Mouse (Mus musculus) limb, embryonic 13.5 days (tissue): ENCODE measurements at regions not wholly inside any gene's neighbourhood (a gene's known extent, or its start where the extent isn't known, plus 50 kb on each side); places are given as distances from the start of the nearest gene placed in this dataset.

Experiments used
- ATAC-seq: fragments of 200-750 bp; cut with Nextera tagmentation; 2 replicates; pipeline ENCODE4 v1.8.0; 2017; ENCODE audit warnings: low read depth, moderate number of reproducible peaks, moderate TSS enrichment; ENCODE audit not compliant: low FRiP score
- H3K27ac ChIP-seq: fragments of 300-500 bp; sonication (generic); 2 replicates; pipeline ENCODE4 v1.5.1; 2015; ENCODE audit warnings: inconsistent platforms, mild to moderate bottlenecking, moderate library complexity
- H3K27me3 ChIP-seq: fragments of 300-500 bp; sonication (generic); 2 replicates; pipeline ENCODE4 v1.6.1; 2015; ENCODE audit warnings: mild to moderate bottlenecking, inconsistent platforms
- H3K36me3 ChIP-seq: fragments of 300-500 bp; sonication (generic); 2 replicates; pipeline ENCODE4 v1.6.1; 2015; ENCODE audit warnings: inconsistent platforms, mild to moderate bottlenecking, moderate library complexity
- H3K4me1 ChIP-seq: fragments of 300-500 bp; sonication (generic); 2 replicates; pipeline ENCODE4 v1.6.1; 2015; ENCODE audit warnings: inconsistent platforms
- H3K4me2 ChIP-seq: fragments of 300-500 bp; sonication (generic); replicated peaks from 2 replicates; pipeline ENCODE4 v1.6.1; 2015; ENCODE audit warnings: inconsistent platforms, mild to moderate bottlenecking, moderate library complexity
- H3K4me3 ChIP-seq: fragments of 300-500 bp; sonication (generic); 2 replicates; pipeline ENCODE4 v1.5.1; 2015; ENCODE audit warnings: moderate library complexity, mild to moderate bottlenecking, inconsistent platforms
- H3K9ac ChIP-seq: fragments of 300-500 bp; sonication (generic); 2 replicates; pipeline ENCODE4 v1.6.1; 2015; ENCODE audit warnings: mild to moderate bottlenecking, inconsistent platforms
- H3K9me3 ChIP-seq: fragments of 300-500 bp; sonication (generic); 2 replicates; pipeline ENCODE4 v1.6.1; 2016; ENCODE audit warnings: inconsistent platforms
- WGBS: fragments of 180-500 bp; shearing (Covaris S2); methylation state at CpG from one replicate; pipeline ENCODE4 v1.1.7; 2015; 5-methylcytosine and 5-hydroxymethylcytosine counted together

DNA sequence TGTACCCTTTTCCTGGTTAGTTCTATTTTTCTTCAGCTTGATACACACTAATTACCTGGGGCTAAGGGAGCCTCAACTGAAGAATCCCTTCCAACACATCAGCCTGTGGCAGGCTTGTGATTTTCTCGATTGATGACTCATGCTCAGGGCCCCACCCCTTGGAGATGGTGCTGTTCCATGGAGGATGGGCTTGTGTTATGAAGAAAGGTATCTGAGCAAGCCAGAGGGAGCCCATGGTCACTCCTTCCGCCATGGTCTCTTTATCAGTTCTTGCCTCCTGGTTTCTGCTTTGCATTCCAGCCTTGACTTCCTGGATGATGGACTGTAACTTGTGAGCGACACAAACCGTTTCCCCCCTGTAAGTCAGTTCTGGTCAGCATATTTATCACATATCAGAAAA, 131.1 kb upstream of the Kcnj16 start:
- no peak overlapping the region for H3K4me2 ChIP-seq
- no peaks in the 10 kb centered on the region for H3K36me3 ChIP-seq
- H3K27me3 ChIP-seq, result no peaks in the 10 kb centered on the region
- H3K27ac ChIP-seq, result no peak overlapping the region
- H3K9ac ChIP-seq, result no peak overlapping the region
- no peak overlapping the region for H3K4me3 ChIP-seq
- H3K4me1 ChIP-seq, result 0 out of 2 replicates have a peak, but pooled peaks cover 3% of the 10 kb centered on the region
- 89% methylated on average over 4 of the region's 4 CpGs for WGBS
- no peak for ATAC-seq
- no peaks in the 10 kb centered on the region for H3K9me3 ChIP-seq

DNA sequence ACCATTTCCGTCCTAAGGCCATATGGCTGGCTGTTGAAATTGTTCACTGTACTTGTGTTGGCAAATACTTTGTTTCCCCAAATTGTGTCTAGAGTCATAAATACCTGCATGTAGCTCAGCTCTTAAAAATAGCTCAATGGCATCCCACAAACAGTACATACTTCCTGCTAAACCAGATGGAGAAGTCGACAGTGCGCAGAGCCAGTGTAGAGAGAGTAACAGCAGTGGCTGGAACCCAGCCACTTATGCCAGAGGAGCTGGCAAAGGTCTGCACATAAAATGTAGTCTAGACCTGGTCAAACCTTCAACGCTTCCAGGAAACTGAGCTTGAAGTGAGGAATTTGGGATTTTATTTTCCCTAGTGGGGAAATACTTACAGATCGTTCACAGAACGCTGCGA, 128.5 kb upstream of the Kcnj16 start:
- no peak overlapping the region for H3K27ac ChIP-seq
- H3K4me2 ChIP-seq, result no peak overlapping the region
- 50% methylated on average over 7 of the region's 7 CpGs for WGBS

DNA sequence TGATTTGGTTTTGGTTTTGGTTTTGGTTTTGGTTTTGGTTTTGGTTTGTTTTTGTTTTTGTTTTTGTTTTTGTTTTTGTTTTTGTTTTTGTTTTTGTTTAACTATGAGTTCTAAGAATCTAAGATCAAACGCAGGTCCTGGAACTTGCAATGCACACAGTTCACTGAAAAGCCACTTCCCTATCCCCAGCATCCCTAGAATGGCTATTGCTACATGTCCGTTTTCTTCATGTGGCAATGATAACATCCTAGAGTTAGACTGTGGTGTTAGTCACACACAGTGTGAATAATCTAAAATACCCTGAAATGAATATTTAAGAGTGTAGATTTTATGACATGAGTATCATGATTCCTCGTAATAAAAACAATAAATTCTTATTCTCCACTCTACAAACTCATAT, 99.5 kb upstream of the Kcnj16 start:
- no peak for ATAC-seq
- Histone ChIP-seq H3K4me3 (no peak overlapping the region), H3K36me3 (no peaks in the 10 kb centered on the region), H3K27ac (no peak overlapping the region), H3K27me3 (no peaks in the 10 kb centered on the region), H3K9me3 (no peaks in the 10 kb centered on the region), H3K4me1 (no peaks in the 10 kb centered on the region), H3K9ac (no peak overlapping the region), H3K4me2 (no peak overlapping the region)
- WGBS, result 84% methylated on average over 3 of the region's 3 CpGs

More for the DNA sequence above, 128.5 kb upstream of the Kcnj16 start:
- Histone ChIP-seq H3K36me3 (no peaks in the 10 kb centered on the region), H3K4me3 (no peak overlapping the region), H3K9me3 (no peaks in the 10 kb centered on the region), H3K9ac (no peak overlapping the region), H3K27me3 (no peaks in the 10 kb centered on the region), H3K4me1 (0 out of 2 replicates have a peak, but pooled peaks cover 3% of the 10 kb centered on the region)
- ATAC-seq, result peak; percentile 66; the same call in 1 of the 2 replicates

DNA sequence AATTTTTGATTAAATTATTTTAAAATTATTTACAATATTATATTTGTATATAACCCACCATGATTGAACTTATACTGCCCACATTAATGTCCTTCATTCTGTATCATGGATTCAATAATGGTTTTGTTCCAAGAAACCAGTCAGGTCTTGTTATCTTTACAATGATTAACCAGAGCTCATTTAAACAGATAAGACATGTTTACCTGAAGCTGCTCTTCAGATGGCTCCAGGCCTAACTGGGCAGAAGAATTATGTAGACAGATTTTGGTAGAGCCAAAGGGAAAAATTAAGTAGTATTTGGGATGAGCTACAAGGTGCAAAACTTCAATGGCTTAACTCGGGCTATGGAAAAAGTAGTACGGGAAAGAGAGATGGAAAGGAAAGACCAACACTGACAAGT, 97.7 kb upstream of the Kcnj16 start:
- Histone ChIP-seq H3K27me3 (no peaks in the 10 kb centered on the region), H3K27ac (no peak overlapping the region), H3K4me2 (no peak overlapping the region), H3K4me3 (no peak overlapping the region), H3K36me3 (no peaks in the 10 kb centered on the region), H3K9ac (no peak overlapping the region), H3K9me3 (no peaks in the 10 kb centered on the region), H3K4me1 (no peaks in the 10 kb centered on the region)
- no peak for ATAC-seq
- 92% methylated on average over 2 of the region's 2 CpGs for WGBS

DNA sequence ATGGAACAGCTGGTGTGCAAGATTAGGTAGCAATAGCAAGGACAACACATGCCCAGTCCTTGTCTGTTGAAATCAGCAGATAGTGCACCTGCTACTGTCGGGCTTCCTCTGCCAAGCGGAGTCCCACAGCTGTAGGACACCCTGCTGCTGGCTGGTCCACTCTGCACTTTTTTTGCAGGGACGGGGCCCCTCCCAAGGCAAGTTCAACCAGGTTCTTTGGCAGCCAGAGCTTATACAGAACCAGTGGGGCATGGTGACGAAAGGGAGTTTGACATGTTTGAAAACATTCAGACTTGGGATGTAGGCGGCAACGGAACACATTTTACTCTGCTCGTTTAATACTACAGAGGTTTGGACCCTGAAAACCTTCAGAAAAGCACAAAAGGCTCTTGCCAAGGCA, 93.2 kb upstream of the Kcnj16 start:
- Histone ChIP-seq H3K27ac (no peak overlapping the region), H3K4me2 (no peak overlapping the region), H3K27me3 (no peaks in the 10 kb centered on the region), H3K9me3 (no peaks in the 10 kb centered on the region), H3K4me1 (no peaks in the 10 kb centered on the region), H3K36me3 (no peaks in the 10 kb centered on the region), H3K9ac (no peak overlapping the region), H3K4me3 (no peak overlapping the region)
- 90% methylated on average over 7 of the region's 7 CpGs for WGBS
- no peak for ATAC-seq

DNA sequence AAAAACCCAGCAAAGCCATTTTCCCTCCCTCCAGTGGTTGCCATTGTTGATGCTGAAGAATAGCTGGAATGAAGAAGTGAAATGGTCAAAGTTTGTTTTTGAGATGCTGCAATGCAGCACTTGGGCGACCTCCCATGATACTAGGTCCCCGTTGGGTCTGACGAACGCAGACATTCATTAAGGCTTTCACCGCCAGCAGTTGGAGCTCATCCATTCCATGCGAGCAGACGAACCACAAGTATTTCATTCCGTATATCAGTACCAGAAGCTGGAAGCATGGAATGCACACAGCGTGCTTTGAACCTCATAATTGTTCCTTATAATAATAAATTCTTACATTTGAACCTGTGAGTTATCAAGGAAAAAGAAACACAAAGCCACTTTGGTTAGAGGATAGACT, 86.9 kb upstream of the Kcnj16 start:
- H3K4me1 ChIP-seq, result no peaks in the 10 kb centered on the region
- no peak overlapping the region for H3K27ac ChIP-seq
- no peaks in the 10 kb centered on the region for H3K36me3 ChIP-seq
- no peaks in the 10 kb centered on the region for H3K27me3 ChIP-seq
- H3K4me3 ChIP-seq, result no peak overlapping the region
- ATAC-seq, result no peak
- no peak overlapping the region for H3K4me2 ChIP-seq
- no peak overlapping the region for H3K9ac ChIP-seq
- no peaks in the 10 kb centered on the region for H3K9me3 ChIP-seq
- 87% methylated on average over 9 of the region's 9 CpGs for WGBS

DNA sequence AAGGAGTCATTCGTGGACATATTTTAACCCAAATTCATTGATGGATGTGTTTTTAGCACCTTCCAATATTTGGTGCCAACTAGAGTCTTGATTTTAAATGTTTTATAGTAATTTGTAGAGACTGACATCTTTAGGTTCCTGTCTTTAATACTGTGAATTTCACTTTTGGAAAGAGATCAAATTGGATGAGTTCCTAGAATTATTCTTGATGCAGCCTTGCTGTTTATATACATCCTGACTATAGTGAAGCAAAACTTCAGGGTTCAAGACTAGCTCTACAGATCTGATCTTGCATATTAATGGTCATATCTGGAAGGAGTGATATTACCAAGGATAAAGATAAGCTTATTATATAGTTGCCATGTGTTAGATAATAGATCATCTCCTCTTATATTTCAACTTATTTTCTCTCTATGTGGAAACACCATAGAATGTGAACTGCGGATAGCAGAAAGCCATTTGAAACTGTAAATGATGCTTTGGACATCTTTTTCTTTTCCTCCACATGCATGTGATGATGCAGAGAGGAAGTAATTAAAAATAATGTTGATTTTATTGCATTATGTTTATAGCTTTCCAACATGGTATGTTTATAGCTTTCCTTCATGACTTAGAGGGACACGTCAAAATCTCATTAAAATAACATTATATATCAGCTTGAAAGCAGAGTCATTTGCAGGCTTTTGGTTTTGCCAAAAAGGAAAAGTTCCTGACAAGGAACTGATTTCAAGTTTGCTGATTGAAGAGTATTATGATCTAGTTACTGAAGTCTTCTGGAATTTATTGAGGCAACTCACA, 78.3 kb upstream of the Kcnj16 start:
- ATAC-seq, result no peak
- Histone ChIP-seq H3K27me3 (no peaks in the 10 kb centered on the region), H3K4me1 (no peaks in the 10 kb centered on the region), H3K9ac (no peak overlapping the region), H3K27ac (no peak overlapping the region), H3K4me3 (no peak overlapping the region), H3K9me3 (no peaks in the 10 kb centered on the region), H3K36me3 (no peaks in the 10 kb centered on the region), H3K4me2 (no peak overlapping the region)
- 69% methylated on average over 3 of the region's 3 CpGs for WGBS

DNA sequence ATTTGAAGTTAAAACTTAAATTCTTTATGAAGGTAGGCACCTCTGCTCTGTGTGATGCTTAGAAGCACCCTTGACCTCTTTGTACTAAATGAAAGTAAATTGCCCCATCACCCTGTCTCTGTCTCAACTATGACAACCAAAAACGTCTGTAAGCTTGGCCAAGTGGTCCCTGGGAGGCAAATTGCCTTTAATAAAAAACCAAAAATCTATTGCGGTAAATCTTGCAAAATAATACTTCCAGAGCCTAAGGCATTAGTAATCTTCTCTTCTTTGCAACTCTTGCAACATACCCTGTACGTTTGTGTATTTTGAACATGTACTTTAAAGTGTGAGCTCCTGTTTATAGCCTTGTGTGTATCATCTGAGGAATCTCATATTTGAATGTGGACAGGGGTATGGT, 77.4 kb upstream of the Kcnj16 start:
- no peaks in the 10 kb centered on the region for H3K4me1 ChIP-seq
- no peak for ATAC-seq
- no peaks in the 10 kb centered on the region for H3K9me3 ChIP-seq
- H3K27ac ChIP-seq, result no peak overlapping the region
- H3K36me3 ChIP-seq, result no peaks in the 10 kb centered on the region
- no peak overlapping the region for H3K4me2 ChIP-seq
- no peak overlapping the region for H3K4me3 ChIP-seq
- H3K9ac ChIP-seq, result no peak overlapping the region
- H3K27me3 ChIP-seq, result no peaks in the 10 kb centered on the region
- WGBS, result 74% methylated on average over 3 of the region's 3 CpGs

DNA sequence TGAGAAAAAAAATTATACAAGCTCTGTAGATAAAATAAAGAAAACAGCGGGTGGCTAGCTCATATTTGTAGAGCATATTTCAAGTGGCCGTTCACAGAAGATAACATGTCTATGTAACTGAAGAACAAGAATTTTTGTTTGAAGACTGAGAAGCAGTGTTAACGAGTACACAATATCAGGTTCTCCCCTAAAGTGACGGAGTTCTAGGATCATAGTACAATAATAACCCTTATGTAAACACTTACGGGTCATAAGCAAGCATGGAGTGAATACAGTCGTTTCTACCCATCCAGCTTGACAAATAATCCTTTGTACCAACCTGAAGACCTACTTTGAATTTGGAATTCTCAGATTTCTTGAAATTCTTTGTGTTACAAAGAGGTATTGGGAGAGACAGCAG, 64.9 kb upstream of the Kcnj16 start:
- H3K36me3 ChIP-seq, result no peaks in the 10 kb centered on the region
- no peak overlapping the region for H3K4me2 ChIP-seq
- H3K4me1 ChIP-seq, result no peaks in the 10 kb centered on the region
- no peak overlapping the region for H3K4me3 ChIP-seq
- ATAC-seq, result no peak
- H3K27me3 ChIP-seq, result no peaks in the 10 kb centered on the region
- no peak overlapping the region for H3K27ac ChIP-seq
- 81% methylated on average over 6 of the region's 6 CpGs for WGBS
- H3K9ac ChIP-seq, result no peak overlapping the region
- no peaks in the 10 kb centered on the region for H3K9me3 ChIP-seq
